ENCODE assay signal across 12 mouse cellular contexts in genomic region chr15:62282116-62282515, GRCm38 (mm10).
DNase-seq lines count a peak whose midpoint lies in the region; ATAC-seq and TF ChIP-seq lines count a peak whose summit lies in the region.
"Had no signal": no experiment of that assay in that cellular context is flagged by ENCODE, and none has a peak within 500 bp of the region (broad histone marks: within the 10 kb centered on the region; RNA-seq: fewer than 3 reads in every experiment).

No protein-coding gene starts in this region.

- H3K9ac ChIP-seq in liver, adult 2 months (ENCODE audit: low read depth, low read length) = no peak overlapping the region
- no peak overlapping the region for H3K9ac ChIP-seq in liver, embryonic 11.5 days (ENCODE audit: low read depth, low read length)
- no peak overlapping the region for H3K9ac ChIP-seq in intestine, postnatal 0 days (ENCODE audit: low read depth, low read length)
- H3K9ac ChIP-seq: hindbrain, embryonic 13.5 days; limb, embryonic 12.5 days; stomach, embryonic 15.5 days had no signal

- no peak for TF ChIP-seq CTCF in liver, adult 2 months (IDR thresholded peaks at IDR 0.05; ENCODE audit: low read depth, low read length)
- no peak for TF ChIP-seq CTCF in intestine, postnatal 0 days (IDR thresholded peaks at IDR 0.05; ENCODE audit: low read depth)

- no peaks in the 10 kb centered on the region for H3K79me2 ChIP-seq in liver, adult 2 months (ENCODE audit: control insufficient read depth, insufficient read depth, low read length)

- H3K27me3 ChIP-seq in liver, adult 2 months (ENCODE audit: control insufficient read depth, insufficient read depth, low read length) = no peaks in the 10 kb centered on the region
- no peaks in the 10 kb centered on the region for H3K27me3 ChIP-seq in liver, embryonic 11.5 days (replicated peaks; ENCODE audit: control insufficient read depth, insufficient read depth, low read length)
- H3K27me3 ChIP-seq in intestine, postnatal 0 days (replicated peaks; ENCODE audit: control insufficient read depth, insufficient read depth, low read length) = no peaks in the 10 kb centered on the region
- H3K27me3 ChIP-seq: hindbrain, embryonic 13.5 days; limb, embryonic 12.5 days; stomach, embryonic 15.5 days had no signal

- peak; percentile 47 for DNase-seq in liver, adult 2 months (ENCODE audit: extremely low read depth, low read depth, low spot score)
- no peak for DNase-seq in liver, embryonic 11.5 days (ENCODE audit: low spot score)
- peak; percentile 46 for DNase-seq in adrenal gland, postnatal 25 days
- peak; percentile 81 for DNase-seq in kidney, postnatal 10 days
- peak; percentile 33 to 40 for DNase-seq in lung, postnatal 4 days
- no peak for DNase-seq in gastrocnemius, postnatal 36 days
- DNase-seq: layer of hippocampus, adult 9-11 months had no signal

- no peak for ATAC-seq in liver, embryonic 11.5 days (replicated peaks; ENCODE audit: low FRiP score)
- ATAC-seq in intestine, postnatal 0 days = no peak

- H3K4me3 ChIP-seq in liver, adult 2 months (ENCODE audit: insufficient read depth, low read depth, low read length) = no peak overlapping the region
- no peak overlapping the region for H3K4me3 ChIP-seq in liver, embryonic 11.5 days (ENCODE audit: low read depth, low read length)
- H3K4me3 ChIP-seq in intestine, postnatal 0 days (ENCODE audit: low read depth, low read length) = no peak overlapping the region
- H3K4me3 ChIP-seq: hindbrain, embryonic 13.5 days; limb, embryonic 12.5 days; megakaryocyte, embryonic 14.5 days; stomach, embryonic 15.5 days had no signal

- intact Hi-C loops in gastrocnemius, postnatal 36 days (cut with DNase I) = no loop called here

- WGBS in liver, adult 2 months = 69% methylated on average over 1 of the region's 1 CpGs
- whole genome bisulfite sequencing in liver, embryonic 11.5 days = 89% methylated on average over 1 of the region's 1 CpGs
- WGBS in intestine, postnatal 0 days = 53% methylated on average over 1 of the region's 1 CpGs

- no peak overlapping the region for H3K4me2 ChIP-seq in liver, embryonic 11.5 days
- H3K4me2 ChIP-seq in intestine, postnatal 0 days (replicated peaks; ENCODE audit: low read depth) = no peak overlapping the region
- H3K4me2 ChIP-seq: hindbrain, embryonic 13.5 days; limb, embryonic 12.5 days; stomach, embryonic 15.5 days had no signal

- H3K4me1 ChIP-seq in liver, adult 2 months (ENCODE audit: control insufficient read depth, insufficient read depth, low read length) = peaks cover 5% of the 10 kb centered on the region
- H3K4me1 ChIP-seq in liver, embryonic 11.5 days (replicated peaks; ENCODE audit: control insufficient read depth, insufficient read depth, low read length) = 0 out of 2 replicates have a peak, but pooled peaks cover 3% of the 10 kb centered on the region
- H3K4me1 ChIP-seq in intestine, postnatal 0 days (replicated peaks; ENCODE audit: control insufficient read depth, insufficient read depth, low read length) = no peaks in the 10 kb centered on the region
- H3K4me1 ChIP-seq: stomach, embryonic 15.5 days had no signal

- no peaks in the 10 kb centered on the region for H3K36me3 ChIP-seq in liver, adult 2 months (ENCODE audit: control insufficient read depth, insufficient read depth, low read length)
- no peaks in the 10 kb centered on the region for H3K36me3 ChIP-seq in liver, embryonic 11.5 days (ENCODE audit: control insufficient read depth, insufficient read depth, low read length)
- H3K36me3 ChIP-seq in intestine, postnatal 0 days (ENCODE audit: control insufficient read depth, insufficient read depth) = no peaks in the 10 kb centered on the region
- H3K36me3 ChIP-seq: hindbrain, embryonic 13.5 days; limb, embryonic 12.5 days; stomach, embryonic 15.5 days had no signal

- H3K9me3 ChIP-seq in liver, embryonic 11.5 days (ENCODE audit: control insufficient read depth, low read length) = no peaks in the 10 kb centered on the region
- no peaks in the 10 kb centered on the region for H3K9me3 ChIP-seq in intestine, postnatal 0 days (ENCODE audit: control insufficient read depth)
- H3K9me3 ChIP-seq: hindbrain, embryonic 13.5 days; limb, embryonic 12.5 days; stomach, embryonic 15.5 days had no signal

- TF ChIP-seq POLR2A in liver, adult 2 months (IDR thresholded peaks at IDR 0.05; ENCODE audit: extremely low read depth, insufficient read depth, low read length) = no peak

- no peak overlapping the region for H3K27ac ChIP-seq in liver, adult 2 months (replicated peaks; ENCODE audit: insufficient read depth, low read depth, low read length)
- H3K27ac ChIP-seq in liver, embryonic 11.5 days (ENCODE audit: low read depth, low read length) = no peak overlapping the region
- H3K27ac ChIP-seq in intestine, postnatal 0 days (ENCODE audit: low read depth, low read length) = no peak overlapping the region
- H3K27ac ChIP-seq: hindbrain, embryonic 13.5 days; limb, embryonic 12.5 days; stomach, embryonic 15.5 days had no signal

Comparison
In these comparisons a context has a peak if more than half of its experiments do, and no peak if none do; other contexts are left out.
1. DNase-seq: peak in liver, adult 2 months (single experiment), adrenal gland, postnatal 25 days (single experiment), kidney, postnatal 10 days (single experiment) and lung, postnatal 4 days (2 of 2); none in liver, embryonic 11.5 days (single experiment) and gastrocnemius, postnatal 36 days (0 of 2).